Mouse (Mus musculus) heart, postnatal 0 days (tissue): ENCODE data around the gene Mustn1.

Experiments used
- CTCF ChIP-seq: IDR thresholded peaks from 2 replicates; pipeline ENCODE4 v1.5.1; 2016; ENCODE audit warnings: antibody characterized with exemption, control low read depth, low read depth
- EP300 ChIP-seq: IDR thresholded peaks from 2 replicates; pipeline ENCODE4 v1.6.1; 2016; ENCODE audit warnings: antibody characterized with exemption, low read depth

GRCm38 (mm10) chr14:30879794-30880193 is 794 bp downstream of the Mustn1 start:
- TF ChIP-seq CTCF = no peak
- no peak for TF ChIP-seq EP300
